Mouse (Mus musculus): ENCODE data around the gene Grin3b. TPM values are rescaled to one million over a fixed set of nuclear protein-coding genes. Genes with fewer than 3 reads are reported as not detected.
A peak's percentile ranks its signal among the peaks of the same experiment; 100 is the strongest.

Grin3b gene
- polyA plus RNA-seq, 1 experiment from 2014 or later: 0.28 TPM

- peak overlapping the region; percentile 12; the same call in 1 of the 2 replicates for H3K27ac ChIP-seq (ENCODE audit: low read length)
Observed at GRCm38 (mm10) chr10:79997034-79997760, 26.7 kb downstream of the Grin3b start.

GRCm38 (mm10) chr10:79997819-79998218 lies 27.3 kb downstream of the Grin3b start:
- H3K4me2 ChIP-seq (ENCODE audit: low read length): peak overlapping the region; percentile 65
- ATAC-seq: peak; percentile 8; the same call in 1 of the 2 replicates
- H3K4me3 ChIP-seq (ENCODE audit: low read depth, low read length): peak overlapping the region; percentile 45
- H3K9me3 ChIP-seq (replicated peaks; ENCODE audit: control insufficient read depth, low read length, poor library complexity, severe bottlenecking): no peaks in the 10 kb centered on the region
- peak overlapping the region; percentile 33 for H3K9ac ChIP-seq (ENCODE audit: low read depth, low read length)
- H3K27ac ChIP-seq (ENCODE audit: low read length): no peak overlapping the region
- no peaks in the 10 kb centered on the region for H3K36me3 ChIP-seq (ENCODE audit: control insufficient read depth, insufficient read depth, low read length)
- 6% methylated on average over 15 of the region's 15 CpGs for WGBS
- peaks cover 6% of the 10 kb centered on the region for H3K4me1 ChIP-seq (ENCODE audit: control insufficient read depth, insufficient read depth, low read length)
- H3K27me3 ChIP-seq (ENCODE audit: control insufficient read depth, insufficient read depth, low read depth, low read length): peaks cover 8% of the 10 kb centered on the region; the same call in 1 of the 2 replicates

More at GRCm38 (mm10) chr10:79997034-79997760, 26.7 kb downstream of the Grin3b start:
- Histone ChIP-seq H3K4me2 (ENCODE audit: low read length) (peak overlapping the region; percentile 65), H3K4me3 (ENCODE audit: low read depth, low read length) (peak overlapping the region; percentile 45), H3K4me1 (ENCODE audit: control insufficient read depth, insufficient read depth, low read length) (peaks cover 6% of the 10 kb centered on the region), H3K27me3 (ENCODE audit: control insufficient read depth, insufficient read depth, low read depth, low read length) (peaks cover 8% of the 10 kb centered on the region; the same call in 1 of the 2 replicates), H3K9me3 (replicated peaks; ENCODE audit: control insufficient read depth, low read length, poor library complexity, severe bottlenecking) (no peaks in the 10 kb centered on the region), H3K36me3 (ENCODE audit: control insufficient read depth, insufficient read depth, low read length) (no peaks in the 10 kb centered on the region), H3K9ac (ENCODE audit: low read depth, low read length) (peak overlapping the region; percentile 33)
- under 1% methylated on average over 35 of the region's 35 CpGs for WGBS
- ATAC-seq: peak; percentile 67

GRCm38 (mm10) chr10:80001945-80002344 lies 31.4 kb downstream of the Grin3b start:
- no peak overlapping the region for H3K4me3 ChIP-seq (ENCODE audit: low read depth, low read length)
- H3K9me3 ChIP-seq (replicated peaks; ENCODE audit: control insufficient read depth, low read length, poor library complexity, severe bottlenecking): no peaks in the 10 kb centered on the region
- peaks cover 6% of the 10 kb centered on the region for H3K4me1 ChIP-seq (ENCODE audit: control insufficient read depth, insufficient read depth, low read length)
- H3K4me2 ChIP-seq (ENCODE audit: low read length): no peak overlapping the region
- no peaks in the 10 kb centered on the region for H3K36me3 ChIP-seq (ENCODE audit: control insufficient read depth, insufficient read depth, low read length)
- WGBS: 80% methylated on average over 9 of the region's 9 CpGs
- peaks cover 12% of the 10 kb centered on the region for H3K27me3 ChIP-seq (ENCODE audit: control insufficient read depth, insufficient read depth, low read depth, low read length)
- ATAC-seq: no peak
- H3K27ac ChIP-seq (ENCODE audit: low read length): no peak overlapping the region
- no peak overlapping the region for H3K9ac ChIP-seq (ENCODE audit: low read depth, low read length)

- H3K9ac ChIP-seq (ENCODE audit: low read depth, low read length): no peak overlapping the region
- H3K27me3 ChIP-seq (ENCODE audit: control insufficient read depth, insufficient read depth, low read depth, low read length): peaks cover 12% of the 10 kb centered on the region
- H3K4me3 ChIP-seq (ENCODE audit: low read depth, low read length): no peak overlapping the region
- H3K4me2 ChIP-seq (ENCODE audit: low read length): no peak overlapping the region
- 18% methylated on average over 21 of the region's 21 CpGs for WGBS
- H3K9me3 ChIP-seq (replicated peaks; ENCODE audit: control insufficient read depth, low read length, poor library complexity, severe bottlenecking): no peaks in the 10 kb centered on the region
- H3K36me3 ChIP-seq (ENCODE audit: control insufficient read depth, insufficient read depth, low read length): no peaks in the 10 kb centered on the region
- H3K27ac ChIP-seq (ENCODE audit: low read length): no peak overlapping the region
- H3K4me1 ChIP-seq (ENCODE audit: control insufficient read depth, insufficient read depth, low read length): 0 out of 2 replicates have a peak, but pooled peaks cover 3% of the 10 kb centered on the region
- no peak for ATAC-seq
Observed at GRCm38 (mm10) chr10:80002829-80003228, 32.3 kb downstream of the Grin3b start.

GRCm38 (mm10) chr10:80003374-80004232 lies 33.1 kb downstream of the Grin3b start:
- Histone ChIP-seq H3K4me3 (ENCODE audit: low read depth, low read length) (no peak overlapping the region), H3K4me2 (ENCODE audit: low read length) (no peak overlapping the region), H3K27ac (ENCODE audit: low read length) (no peak overlapping the region), H3K4me1 (ENCODE audit: control insufficient read depth, insufficient read depth, low read length) (no peaks in the 10 kb centered on the region), H3K9ac (ENCODE audit: low read depth, low read length) (no peak overlapping the region), H3K27me3 (ENCODE audit: control insufficient read depth, insufficient read depth, low read depth, low read length) (peaks cover 12% of the 10 kb centered on the region), H3K36me3 (ENCODE audit: control insufficient read depth, insufficient read depth, low read length) (no peaks in the 10 kb centered on the region), H3K9me3 (replicated peaks; ENCODE audit: control insufficient read depth, low read length, poor library complexity, severe bottlenecking) (no peaks in the 10 kb centered on the region)
- 71% methylated on average over 9 of the region's 9 CpGs for WGBS
- ATAC-seq: no peak

- no peaks in the 10 kb centered on the region for H3K4me1 ChIP-seq (ENCODE audit: control insufficient read depth, insufficient read depth, low read length)
- 86% methylated on average over 8 of the region's 8 CpGs for WGBS
- H3K36me3 ChIP-seq (ENCODE audit: control insufficient read depth, insufficient read depth, low read length): no peaks in the 10 kb centered on the region
- H3K9ac ChIP-seq (ENCODE audit: low read depth, low read length): no peak overlapping the region
- no peaks in the 10 kb centered on the region for H3K9me3 ChIP-seq (replicated peaks; ENCODE audit: control insufficient read depth, low read length, poor library complexity, severe bottlenecking)
- peaks cover 12% of the 10 kb centered on the region for H3K27me3 ChIP-seq (ENCODE audit: control insufficient read depth, insufficient read depth, low read depth, low read length)
- no peak overlapping the region for H3K4me2 ChIP-seq (ENCODE audit: low read length)
- ATAC-seq: no peak
- H3K27ac ChIP-seq (ENCODE audit: low read length): no peak overlapping the region
- no peak overlapping the region for H3K4me3 ChIP-seq (ENCODE audit: low read depth, low read length)
Observed at GRCm38 (mm10) chr10:80004233-80004705, 33.8 kb downstream of the Grin3b start.

GRCm38 (mm10) chr10:80011740-80012139 lies 41.2 kb downstream of the Grin3b start:
- 84% methylated on average over 6 of the region's 6 CpGs for WGBS
- no peak overlapping the region for H3K9ac ChIP-seq (ENCODE audit: low read depth, low read length)
- H3K4me3 ChIP-seq (ENCODE audit: low read depth, low read length): no peak overlapping the region
- no peak overlapping the region for H3K4me2 ChIP-seq (ENCODE audit: low read length)
- peaks cover 18% of the 10 kb centered on the region for H3K36me3 ChIP-seq (ENCODE audit: control insufficient read depth, insufficient read depth, low read length)
- no peak overlapping the region for H3K27ac ChIP-seq (ENCODE audit: low read length)
- H3K4me1 ChIP-seq (ENCODE audit: control insufficient read depth, insufficient read depth, low read length): no peaks in the 10 kb centered on the region
- no peak for ATAC-seq
- peaks cover 34% of the 10 kb centered on the region for H3K27me3 ChIP-seq (ENCODE audit: control insufficient read depth, insufficient read depth, low read depth, low read length)
- H3K9me3 ChIP-seq (replicated peaks; ENCODE audit: control insufficient read depth, low read length, poor library complexity, severe bottlenecking): peaks cover 14% of the 10 kb centered on the region

- H3K4me1 ChIP-seq (ENCODE audit: control insufficient read depth, insufficient read depth, low read length): no peaks in the 10 kb centered on the region
- peaks cover 40% of the 10 kb centered on the region for H3K27me3 ChIP-seq (ENCODE audit: control insufficient read depth, insufficient read depth, low read depth, low read length)
- H3K4me2 ChIP-seq (ENCODE audit: low read length): no peak overlapping the region
- H3K36me3 ChIP-seq (ENCODE audit: control insufficient read depth, insufficient read depth, low read length): peaks cover 18% of the 10 kb centered on the region
- no peak for ATAC-seq
- no peak overlapping the region for H3K9ac ChIP-seq (ENCODE audit: low read depth, low read length)
- peaks cover 14% of the 10 kb centered on the region for H3K9me3 ChIP-seq (replicated peaks; ENCODE audit: control insufficient read depth, low read length, poor library complexity, severe bottlenecking)
- H3K27ac ChIP-seq (ENCODE audit: low read length): no peak overlapping the region
- no peak overlapping the region for H3K4me3 ChIP-seq (ENCODE audit: low read depth, low read length)
- 34% methylated on average over 25 of the region's 25 CpGs for WGBS
Observed at GRCm38 (mm10) chr10:80013609-80014008, 43.1 kb downstream of the Grin3b start.

Measured in midbrain, embryonic 16.5 days (tissue).